Mouse (Mus musculus) spleen, embryonic (tissue): ENCODE results near the gene Kif21b.

Source experiments
- CTCF ChIA-PET: fragments of 350-600 bp; sonication (Branson Sonifier 250); formaldehyde crosslinking; loops from one replicate; lab custom pipeline; 2022; lab: Charles Lee

The Kif21b gene

DNA sequence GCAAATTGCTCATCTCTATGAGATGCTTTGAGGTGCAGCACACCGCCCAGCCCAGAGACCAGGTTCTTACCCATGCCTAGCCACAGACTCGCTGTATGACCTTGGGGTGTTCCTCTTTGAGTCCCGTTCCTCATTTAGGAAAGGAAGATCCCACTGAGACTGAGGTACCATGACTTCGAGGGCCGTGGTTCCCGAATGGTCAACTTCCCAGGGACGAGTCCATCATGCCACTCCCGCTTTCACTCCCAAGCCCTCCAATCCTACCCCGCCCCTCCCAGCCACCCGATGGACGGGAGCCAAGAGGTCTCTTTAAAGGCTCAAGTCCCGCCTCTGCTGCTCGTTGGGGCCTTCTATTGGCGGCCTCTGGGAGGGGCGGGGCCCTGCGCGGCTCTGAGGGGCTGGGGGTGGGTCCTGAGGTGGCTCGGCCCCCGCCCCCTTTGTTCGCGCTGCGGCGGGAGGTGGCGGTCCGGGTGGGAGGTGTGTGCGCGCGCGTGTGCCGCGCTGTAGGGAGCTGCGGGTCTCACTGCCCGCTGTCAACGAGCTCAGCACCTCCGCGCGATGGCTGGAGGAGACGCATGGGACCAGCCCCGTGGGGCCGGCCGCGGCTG, at the start of gene Kif21b:
Gene Kif21b (plus strand): TSS at position 439 of the 608 bp plus-strand sequence.
- CTCF ChIA-PET = interaction anchor here (0.6 to 2.4 kb wide), 2 partner anchors 8 to 37 kb away, joined by 4 to 8 read pairs; no protein-coding TSS in a partner anchor

DNA sequence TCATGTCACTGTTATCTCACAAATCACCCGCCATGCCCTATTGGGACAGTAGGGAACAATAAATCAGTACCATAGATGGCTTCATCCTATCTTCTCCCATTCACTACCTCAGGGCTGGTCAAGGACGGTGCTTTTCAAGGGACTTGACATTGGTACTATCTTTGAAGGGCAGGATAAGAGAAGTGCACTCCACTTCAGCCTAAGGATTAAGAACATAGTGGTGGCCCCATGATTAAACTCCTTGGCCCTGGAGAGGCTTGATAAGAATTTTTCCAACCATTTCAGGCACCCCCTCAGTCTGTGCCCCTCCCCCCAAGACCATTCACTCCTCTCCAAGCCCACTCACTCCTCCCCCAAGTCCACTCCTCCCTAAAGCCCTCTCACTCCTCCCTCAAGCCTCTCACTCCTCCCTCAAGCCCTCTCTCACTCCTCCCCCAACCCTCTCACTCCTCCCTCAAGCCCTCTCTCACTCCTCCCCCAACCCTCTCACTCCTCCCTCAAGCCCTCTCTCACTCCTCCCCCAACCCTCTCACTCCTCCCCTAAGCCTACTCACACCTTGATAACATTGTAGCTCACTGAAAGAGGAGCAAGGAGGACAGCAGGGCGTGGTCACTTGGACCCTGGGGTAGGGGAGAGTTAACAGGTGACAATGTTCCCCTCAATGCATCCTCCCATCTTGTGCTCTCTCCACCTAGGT, 45.1 kb upstream of the Kif21b start:
- CTCF ChIA-PET = no interaction called here

DNA sequence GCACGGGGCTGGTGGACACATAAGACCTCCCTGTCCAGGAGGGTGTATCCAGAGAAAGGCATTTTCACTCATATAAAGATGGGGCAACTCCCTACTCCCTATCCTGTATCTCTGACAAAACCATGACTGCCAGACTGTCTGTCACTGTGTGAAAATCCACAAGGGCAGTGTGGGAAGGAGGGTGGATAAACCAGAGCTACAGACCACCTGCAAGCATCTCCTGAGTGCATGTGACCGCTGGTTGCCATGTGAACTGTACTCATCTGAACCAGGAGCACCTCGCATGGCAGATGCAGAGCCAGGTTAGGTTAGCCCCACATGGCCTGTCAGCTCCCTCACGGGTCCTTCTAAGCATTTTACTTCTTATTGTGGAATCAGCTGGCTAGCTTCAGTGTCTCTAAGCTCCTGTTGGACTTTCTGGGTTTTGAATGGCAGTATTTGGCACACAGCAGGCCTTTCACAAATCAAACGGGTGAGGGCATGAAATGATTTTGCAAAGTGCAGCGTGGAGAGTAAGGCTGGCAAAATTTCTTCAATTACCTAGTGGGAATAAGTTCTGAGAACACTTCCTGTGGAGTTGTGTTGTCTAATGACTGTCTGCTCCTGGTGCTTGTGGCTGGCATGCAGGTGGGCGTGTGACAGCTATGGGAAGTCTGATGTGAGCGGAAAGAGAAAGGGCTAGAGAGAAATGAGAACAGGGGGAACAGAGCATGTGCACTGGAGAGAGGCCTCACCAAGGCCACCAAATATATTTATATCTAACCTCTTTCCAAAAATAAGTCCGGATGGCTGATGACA, 41.6 kb upstream of the Kif21b start:
- CTCF ChIA-PET = no interaction called here

DNA sequence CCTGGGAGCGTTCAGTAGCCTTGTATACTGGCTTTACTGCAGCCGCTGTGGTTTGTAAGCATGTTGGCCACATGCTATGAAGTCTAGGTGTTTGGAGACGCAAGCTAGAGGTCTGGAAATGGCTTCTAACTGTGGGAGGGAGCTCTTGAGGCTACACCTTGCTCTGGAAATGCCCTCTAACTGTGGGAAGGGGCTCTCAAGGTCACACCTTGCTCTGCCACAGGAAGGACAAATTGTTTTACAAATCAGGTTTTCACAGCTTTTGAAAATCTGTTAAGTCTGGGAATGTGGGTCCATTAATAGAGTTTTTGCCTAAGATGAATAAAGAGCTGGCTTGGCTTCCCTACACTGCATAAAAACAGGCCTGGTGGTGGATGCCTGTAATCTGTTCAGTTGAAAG, 37.5 kb upstream of the Kif21b start:
- CTCF ChIA-PET = no interaction called here

DNA sequence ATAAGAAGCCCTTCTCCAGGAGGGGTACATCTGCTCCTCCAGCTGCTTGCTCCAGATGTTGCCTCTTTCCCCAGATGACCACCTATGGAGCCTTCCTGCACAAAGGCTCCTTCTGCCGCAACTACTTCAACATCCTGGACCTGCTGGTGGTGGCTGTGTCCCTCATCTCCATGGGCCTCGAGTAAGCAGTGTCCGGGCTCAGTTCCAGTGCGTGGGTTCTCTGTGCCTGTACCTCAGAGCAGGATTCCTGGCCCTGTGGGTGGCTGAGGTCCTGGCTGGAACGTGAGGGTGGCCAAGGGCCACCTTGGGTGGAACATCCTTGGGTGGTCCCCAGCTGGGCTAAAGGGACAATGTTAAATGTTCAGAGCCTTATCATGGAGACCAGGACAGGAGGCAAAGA, 36.4 kb upstream of the Kif21b start:
- CTCF ChIA-PET = no interaction called here

DNA sequence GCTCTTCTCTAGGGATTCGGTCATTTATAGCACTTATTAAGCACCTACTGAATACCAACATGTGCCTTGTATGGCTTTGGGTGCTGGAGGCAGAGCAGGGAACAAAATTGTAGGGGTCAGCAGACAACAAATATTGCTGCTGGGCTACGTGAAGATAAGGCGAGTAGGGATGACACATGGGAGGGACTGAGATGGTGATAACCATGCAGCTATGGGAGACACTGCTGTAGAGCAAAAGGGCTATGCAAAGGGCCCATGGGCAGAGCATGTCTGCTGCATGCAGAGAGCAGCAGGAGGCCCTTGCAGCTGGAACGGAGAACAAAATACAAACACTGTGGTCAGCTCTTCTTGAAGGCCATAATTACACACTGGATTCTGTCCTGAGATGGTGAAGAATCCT, 29.1 kb upstream of the Kif21b start:
- CTCF ChIA-PET = interaction anchor here (0.7 kb wide), 1 partner anchor 11 kb away, joined by 3 read pairs; no protein-coding TSS in a partner anchor

DNA sequence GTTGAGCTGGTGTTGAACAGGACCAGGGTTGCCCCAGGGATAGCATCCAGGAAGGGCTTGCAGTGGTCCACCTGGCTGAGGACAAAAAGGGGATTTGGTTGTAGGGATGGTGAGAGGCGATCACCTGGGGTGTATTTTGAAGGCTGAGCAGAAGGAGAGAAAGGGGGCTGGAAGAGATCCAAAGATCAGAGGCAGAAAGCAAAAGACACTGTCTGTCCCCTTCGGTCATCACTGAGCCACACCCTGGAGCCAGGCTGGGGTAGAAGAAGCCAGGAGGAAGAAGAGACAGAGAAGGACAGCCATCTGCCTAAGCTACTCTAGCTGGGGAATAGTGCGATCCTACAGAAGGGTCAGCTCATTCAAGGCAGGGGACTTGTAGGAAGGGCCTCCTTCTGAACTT, 28.6 kb upstream of the Kif21b start:
- CTCF ChIA-PET = interaction anchor here (0.7 kb wide), 1 partner anchor 10 kb away, joined by 3 read pairs; no protein-coding TSS in a partner anchor

DNA sequence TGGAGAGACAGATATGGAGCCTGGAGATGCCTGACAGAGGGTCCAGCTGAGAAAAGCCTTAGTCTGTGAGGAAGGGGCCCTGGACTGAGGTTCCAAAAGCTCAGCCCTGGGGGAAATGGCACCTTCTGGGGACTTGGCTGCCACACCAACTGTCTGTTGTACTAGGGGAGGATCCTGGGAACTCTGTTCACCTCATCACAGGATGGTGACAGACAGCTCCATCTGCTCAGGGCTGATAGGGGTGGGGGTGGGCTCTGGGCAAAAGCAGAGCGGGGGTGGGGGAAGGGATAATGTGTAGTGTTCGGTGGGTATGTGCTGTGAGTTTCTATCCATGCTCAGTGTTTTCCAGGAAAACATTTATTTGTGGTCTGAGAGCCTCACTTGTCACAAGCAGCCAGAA, 28.2 kb upstream of the Kif21b start:
- CTCF ChIA-PET = interaction anchor here (0.7 kb wide), 1 partner anchor 10 kb away, joined by 3 read pairs; no protein-coding TSS in a partner anchor

DNA sequence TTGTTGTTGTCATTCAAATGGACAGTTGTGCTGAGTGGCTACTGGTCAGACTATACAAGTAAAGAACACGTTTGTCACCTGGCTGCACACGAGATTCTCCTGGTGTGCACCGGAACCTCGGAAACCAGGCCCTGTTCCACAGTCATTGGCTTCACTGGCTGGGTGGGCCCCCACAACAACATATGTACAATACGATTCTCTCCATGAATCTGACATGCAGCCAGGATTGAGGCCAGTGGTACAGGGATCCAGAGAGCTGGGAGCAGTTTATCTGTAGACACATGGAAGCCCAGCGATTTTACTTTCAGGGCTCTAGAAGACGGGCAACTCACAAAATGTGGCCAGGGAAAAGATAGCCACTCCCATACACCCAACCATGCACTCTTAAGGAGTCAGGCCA, 27.5 kb upstream of the Kif21b start:
- CTCF ChIA-PET = interaction anchor here (0.8 kb wide), 1 partner anchor 72 kb away, joined by 8 read pairs; no protein-coding TSS in a partner anchor

DNA sequence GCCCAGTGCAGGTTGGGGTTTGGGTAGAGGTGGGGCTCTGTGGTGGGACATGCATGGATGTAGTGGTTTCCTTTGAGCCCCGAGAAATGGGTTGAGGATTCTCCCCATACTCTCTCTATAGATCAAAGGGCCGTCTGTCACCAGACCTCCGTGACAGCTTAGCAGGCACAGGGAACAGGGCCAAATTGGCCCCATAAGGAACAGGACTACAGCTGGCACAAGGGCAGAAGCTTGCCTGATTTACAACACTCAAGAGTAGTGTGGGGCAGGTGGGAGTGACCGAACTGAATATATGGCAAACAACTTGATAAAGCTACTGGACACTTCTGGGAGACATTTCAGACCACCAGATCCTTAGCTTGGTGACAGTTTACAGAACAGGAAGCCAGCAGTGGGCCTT, 26.4 kb upstream of the Kif21b start:
- CTCF ChIA-PET = no interaction called here

DNA sequence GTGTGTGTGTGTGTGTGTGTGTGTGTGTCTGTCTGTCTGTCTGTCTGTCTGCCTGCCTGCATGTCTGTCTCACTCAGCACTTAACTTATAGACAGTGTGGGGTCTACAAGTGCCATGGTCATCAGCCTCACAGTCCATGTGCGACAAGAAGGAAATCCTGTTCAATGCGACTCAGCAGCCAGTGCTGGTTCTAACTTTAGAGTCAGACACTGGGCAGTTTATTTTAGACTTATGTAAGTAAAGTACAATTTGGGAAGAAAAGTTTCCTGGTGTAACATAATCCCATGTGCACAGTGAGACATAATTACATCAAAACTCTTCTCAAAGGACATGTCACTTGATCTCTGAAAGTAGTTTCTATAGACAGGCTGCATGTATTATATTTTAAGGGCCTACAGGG, 21.7 kb upstream of the Kif21b start:
- CTCF ChIA-PET = no interaction called here

DNA sequence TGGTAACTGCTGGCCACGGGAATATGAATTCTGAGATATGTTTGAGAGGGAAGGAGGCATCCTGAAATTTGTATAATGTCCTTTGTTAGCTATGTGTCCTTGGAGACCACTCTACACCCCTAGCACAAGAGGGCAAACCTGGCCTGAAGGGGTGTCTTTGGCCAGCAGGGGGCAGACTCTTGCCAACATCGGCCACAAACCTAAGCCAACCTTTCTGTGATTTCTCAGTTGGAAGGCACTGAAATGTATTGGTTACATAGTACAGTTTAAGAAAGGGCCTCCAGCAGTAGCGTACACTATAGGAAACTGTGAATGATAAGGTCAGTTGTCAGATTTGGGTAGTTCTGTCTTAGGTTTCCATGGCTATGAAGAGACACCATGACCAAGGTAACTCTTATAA, 15.0 kb upstream of the Kif21b start:
- CTCF ChIA-PET = interaction anchor here (0.7 to 1.8 kb wide), 2 partner anchors 13 to 59 kb away, joined by 4 read pairs; no protein-coding TSS in a partner anchor

DNA sequence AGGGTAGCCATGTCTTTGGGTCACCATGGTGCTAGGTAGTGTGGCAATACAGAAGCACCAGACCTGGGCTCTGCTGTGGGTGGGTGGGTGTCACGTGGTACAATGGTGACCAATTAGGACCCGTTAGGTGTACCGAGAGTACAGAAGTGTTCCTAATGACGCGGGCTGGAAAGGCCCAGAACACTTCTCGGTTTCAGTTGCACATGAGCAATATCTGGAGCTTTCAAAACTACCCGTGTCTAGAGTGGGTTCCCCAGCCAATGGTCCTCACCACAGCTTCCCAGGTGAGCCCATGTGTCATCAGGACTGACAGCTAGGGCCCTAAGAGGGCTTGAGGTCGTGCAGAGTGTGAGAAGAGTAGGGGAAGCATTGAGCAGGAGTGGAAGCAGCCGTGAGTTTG, 14.1 kb upstream of the Kif21b start:
- CTCF ChIA-PET = interaction anchor here (0.8 kb wide), 1 partner anchor 96 kb away, joined by 3 read pairs; the partner anchor contains the start of gene Mroh3

DNA sequence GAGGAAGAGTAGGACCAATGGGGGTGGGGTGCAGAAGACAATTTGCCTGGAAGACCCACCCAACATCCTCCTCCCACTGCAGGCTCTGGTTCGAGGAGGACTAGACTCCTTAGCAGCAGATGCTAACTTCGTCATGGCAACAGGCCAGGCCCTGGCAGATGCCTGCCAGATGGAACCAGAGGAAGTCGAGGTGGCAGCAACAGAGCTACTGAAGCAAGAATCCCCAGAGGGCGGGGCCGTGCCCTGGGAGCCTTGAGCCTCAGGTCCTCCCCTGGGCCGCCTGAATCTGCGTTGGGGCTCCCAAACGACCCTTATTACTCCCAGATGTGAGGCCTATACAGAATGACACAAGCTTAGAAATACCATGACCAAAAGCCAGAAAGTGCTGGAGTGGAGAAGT, 12.3 kb upstream of the Kif21b start:
- CTCF ChIA-PET = interaction anchor here (0.7 to 1.8 kb wide), 4 partner anchors 11 to 57 kb away, joined by 3 to 5 read pairs (median 4); no protein-coding TSS in a partner anchor

DNA sequence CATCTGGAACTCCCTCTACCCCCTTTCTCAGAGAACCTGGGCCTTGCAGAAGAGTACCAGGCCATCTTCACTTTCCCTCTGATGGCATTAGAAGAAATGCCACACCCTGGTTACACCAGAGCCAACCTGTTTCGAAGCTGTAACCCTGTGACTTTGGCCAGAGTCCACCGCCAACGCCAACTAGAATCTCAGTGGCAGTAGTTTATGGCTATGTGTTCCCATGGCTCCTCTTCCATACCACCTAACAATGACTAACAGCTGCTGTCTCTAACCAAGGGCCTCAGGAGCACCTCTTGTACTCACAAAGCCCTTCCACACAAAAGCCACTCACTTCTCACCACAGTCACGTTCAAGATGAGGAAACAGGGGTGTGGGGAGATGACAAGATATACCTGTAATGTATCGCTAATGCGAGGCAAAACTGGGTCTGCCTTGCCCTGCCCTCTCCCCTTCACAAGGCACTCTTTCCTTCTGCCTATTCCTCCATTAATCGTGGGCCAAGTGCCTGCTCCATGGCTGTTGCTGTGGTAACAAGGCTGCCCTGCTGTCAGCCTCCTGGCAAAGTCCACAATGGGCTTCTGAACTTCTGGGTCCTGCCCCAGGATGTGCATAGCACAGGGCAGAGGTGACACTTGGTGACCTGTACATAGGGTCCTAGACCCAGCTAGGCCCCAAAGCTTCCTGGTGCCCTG, 11.5 kb upstream of the Kif21b start:
- CTCF ChIA-PET = interaction anchor here (0.5 to 1.8 kb wide), 3 partner anchors 10 to 93 kb away, joined by 4 to 6 read pairs (median 5); partner anchors contain the start of gene Mroh3

DNA sequence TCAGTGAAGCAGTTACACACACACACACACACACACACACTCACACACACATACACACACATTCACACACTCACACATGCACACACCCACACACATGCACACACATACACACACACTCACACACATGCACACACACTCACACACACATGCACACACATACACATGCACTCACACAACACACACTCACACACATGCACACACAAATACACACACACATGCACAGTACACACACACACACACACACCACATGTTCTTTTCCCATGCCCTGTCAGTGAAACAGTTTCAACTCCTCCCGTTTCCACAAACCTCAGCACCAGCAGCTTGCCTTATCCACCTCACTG, 11.0 kb upstream of the Kif21b start:
- CTCF ChIA-PET = interaction anchor here (0.6 to 1.1 kb wide), 2 partner anchors 55 to 108 kb away, joined by 3 to 5 read pairs; no protein-coding TSS in a partner anchor

DNA sequence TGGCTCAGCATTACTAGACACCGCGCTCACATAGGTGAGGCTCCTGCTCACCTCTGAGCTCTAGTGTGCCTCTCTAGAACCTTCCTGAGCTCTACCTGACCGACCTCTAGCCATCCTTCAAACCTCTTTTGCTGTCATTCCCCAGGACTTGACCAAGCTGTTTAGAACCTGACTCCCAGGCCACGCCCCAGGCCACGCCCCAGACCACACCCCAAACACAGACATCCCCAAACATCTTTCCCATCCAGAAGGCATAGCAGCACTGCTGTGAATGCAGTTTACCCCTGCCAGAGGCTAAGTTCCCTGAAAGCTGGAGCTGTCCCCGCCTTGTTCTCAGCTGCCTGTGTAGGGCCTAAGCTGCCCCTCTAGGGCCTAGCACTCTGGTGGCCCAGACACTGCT, 10.4 kb upstream of the Kif21b start:
- CTCF ChIA-PET = interaction anchor here (0.6 kb wide), 1 partner anchor 107 kb away, joined by 3 read pairs; no protein-coding TSS in a partner anchor

DNA sequence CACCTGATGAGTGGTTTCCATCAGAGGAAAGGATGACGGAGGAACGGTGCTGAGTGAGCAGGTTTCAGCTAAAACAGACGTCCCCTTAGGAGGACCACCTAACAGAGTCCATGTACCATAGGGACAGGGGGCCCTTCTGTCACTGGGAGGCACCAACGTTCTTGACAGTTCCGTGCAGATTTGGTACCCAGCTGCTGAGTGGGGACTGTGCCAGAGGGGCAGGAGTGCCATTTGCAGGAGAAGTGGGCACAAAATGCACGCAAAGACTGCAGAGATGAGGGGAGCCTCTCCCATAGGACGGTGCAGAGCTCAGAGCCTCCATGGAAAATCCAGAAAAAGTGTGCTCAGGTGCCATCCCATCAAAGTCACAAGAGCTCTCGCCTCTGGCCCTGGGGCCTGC, 9.2 kb upstream of the Kif21b start:
- CTCF ChIA-PET = no interaction called here

DNA sequence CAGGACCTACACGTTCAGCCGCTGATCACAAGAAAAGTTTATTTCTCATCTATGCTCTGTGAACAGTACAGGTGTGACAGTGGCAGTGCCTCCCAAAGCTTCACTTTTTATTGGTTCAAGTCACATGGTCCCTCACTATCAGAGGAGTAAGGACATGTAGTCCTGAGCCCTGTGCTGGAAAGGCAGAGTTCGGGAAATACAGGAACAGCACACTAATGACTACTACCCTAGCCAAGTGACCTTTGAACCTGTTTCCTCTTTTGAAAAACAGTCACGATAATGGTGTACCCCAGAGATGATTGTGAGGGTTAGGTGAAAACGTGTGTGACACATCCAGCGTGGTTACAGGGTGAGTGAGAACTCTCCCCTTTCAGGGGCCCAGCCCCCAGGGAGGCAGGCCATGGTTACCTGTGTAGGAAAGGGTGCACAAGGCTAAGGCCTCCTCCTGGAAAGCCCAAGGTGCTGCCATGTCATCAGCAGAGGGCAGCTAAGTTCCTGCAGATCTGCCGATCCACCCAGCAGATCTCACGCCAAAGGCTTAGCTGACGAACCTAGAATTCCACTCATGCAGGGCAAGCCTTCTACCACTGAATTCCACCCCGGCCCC, 4.9 kb upstream of the Kif21b start:
- CTCF ChIA-PET = no interaction called here

DNA sequence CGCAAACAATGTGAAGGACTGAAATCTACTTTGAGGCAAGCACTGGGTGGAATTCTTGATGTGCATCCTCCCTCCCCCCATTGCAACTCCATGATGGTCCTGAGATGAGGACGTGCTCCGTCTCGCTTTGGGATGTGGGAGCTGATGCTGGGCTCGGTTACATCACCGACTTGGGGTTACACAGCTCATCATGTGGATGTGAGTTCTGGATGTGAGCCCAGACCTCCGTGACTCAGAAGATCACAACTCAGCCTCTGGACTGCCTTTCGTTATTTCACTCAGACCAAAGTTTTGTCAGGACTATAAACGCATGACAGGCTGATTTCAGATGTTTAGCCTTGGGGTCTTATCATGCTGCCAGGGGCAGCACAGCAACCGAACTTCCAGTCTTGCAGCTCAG, 4.3 kb upstream of the Kif21b start:
- CTCF ChIA-PET = no interaction called here

DNA sequence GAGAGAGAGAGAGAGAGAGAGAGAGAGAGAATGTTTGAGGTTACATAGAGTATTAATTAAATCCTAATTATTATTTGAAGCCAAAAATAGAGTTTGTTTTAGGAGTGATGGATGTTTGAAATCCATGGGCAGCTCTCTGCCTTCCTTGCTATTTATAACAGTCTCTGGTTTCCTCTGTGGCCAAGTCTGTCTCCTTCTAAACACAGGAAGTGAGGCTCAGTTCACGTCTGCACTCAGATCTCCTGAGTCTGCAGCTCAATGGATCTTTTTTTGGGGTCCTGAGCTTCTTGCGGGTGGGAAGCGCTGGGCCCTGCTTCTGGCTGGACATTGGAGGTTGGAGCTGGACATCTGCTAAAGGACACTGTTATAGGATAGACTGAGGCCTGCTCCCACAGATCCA, 3.3 kb upstream of the Kif21b start:
- CTCF ChIA-PET = interaction anchor here (0.7 kb wide), 2 partner anchors 47 to 213 kb away, joined by 4 to 8 read pairs; no protein-coding TSS in a partner anchor
